Mouse (Mus musculus): ENCODE measurements around the gene Sik3.

The Sik3 gene

GRCm38 (mm10) chr9:46146437-46146836, 133.8 kb downstream of the Sik3 start:
- no peak for TF ChIP-seq GATA4 (IDR thresholded peaks at IDR 0.05; ENCODE audit: insufficient replicate concordance, low read length)

GRCm38 (mm10) chr9:46148723-46149122, 136.1 kb downstream of the Sik3 start:
- TF ChIP-seq GATA4 (IDR thresholded peaks at IDR 0.05; ENCODE audit: insufficient replicate concordance, low read length) = no peak

GRCm38 (mm10) chr9:46149392-46149791, 136.8 kb downstream of the Sik3 start:
- TF ChIP-seq GATA4 (IDR thresholded peaks at IDR 0.05; ENCODE audit: insufficient replicate concordance, low read length) = peak; percentile 74

- no peak for TF ChIP-seq GATA4 (IDR thresholded peaks at IDR 0.05; ENCODE audit: insufficient replicate concordance, low read length)
Observed at GRCm38 (mm10) chr9:46150116-46150515, 137.5 kb downstream of the Sik3 start.

- no peak for TF ChIP-seq GATA4 (IDR thresholded peaks at IDR 0.05; ENCODE audit: insufficient replicate concordance, low read length)
Observed at GRCm38 (mm10) chr9:46150890-46151703, 138.5 kb downstream of the Sik3 start.

- no peak for TF ChIP-seq GATA4 (IDR thresholded peaks at IDR 0.05; ENCODE audit: insufficient replicate concordance, low read length)
Observed at GRCm38 (mm10) chr9:46151704-46152040, 139.1 kb downstream of the Sik3 start.

GRCm38 (mm10) chr9:46152067-46153015, 139.7 kb downstream of the Sik3 start:
- TF ChIP-seq GATA4 (IDR thresholded peaks at IDR 0.05; ENCODE audit: insufficient replicate concordance, low read length) = no peak

GRCm38 (mm10) chr9:46154469-46154868, 141.8 kb downstream of the Sik3 start:
- TF ChIP-seq GATA4 (IDR thresholded peaks at IDR 0.05; ENCODE audit: insufficient replicate concordance, low read length) = no peak

- TF ChIP-seq GATA4 (IDR thresholded peaks at IDR 0.05; ENCODE audit: insufficient replicate concordance, low read length) = no peak; the same call in 1 of the 2 replicates
Observed at GRCm38 (mm10) chr9:46155026-46155425, 142.4 kb downstream of the Sik3 start.

GRCm38 (mm10) chr9:46156711-46157110, 144.1 kb downstream of the Sik3 start:
- no peak for TF ChIP-seq GATA4 (IDR thresholded peaks at IDR 0.05; ENCODE audit: insufficient replicate concordance, low read length)

GRCm38 (mm10) chr9:46158273-46158813, 145.7 kb downstream of the Sik3 start:
- TF ChIP-seq GATA4 (IDR thresholded peaks at IDR 0.05; ENCODE audit: insufficient replicate concordance, low read length) = no peak

GRCm38 (mm10) chr9:46163430-46163829, 150.8 kb downstream of the Sik3 start:
- TF ChIP-seq GATA4 (IDR thresholded peaks at IDR 0.05; ENCODE audit: insufficient replicate concordance, low read length) = no peak

GRCm38 (mm10) chr9:46168802-46169201, 156.2 kb downstream of the Sik3 start:
- no peak for TF ChIP-seq GATA4 (IDR thresholded peaks at IDR 0.05; ENCODE audit: insufficient replicate concordance, low read length)

GRCm38 (mm10) chr9:46172251-46172650, 159.6 kb downstream of the Sik3 start:
- TF ChIP-seq GATA4 (IDR thresholded peaks at IDR 0.05; ENCODE audit: insufficient replicate concordance, low read length) = no peak

- TF ChIP-seq GATA4 (IDR thresholded peaks at IDR 0.05; ENCODE audit: insufficient replicate concordance, low read length) = no peak
Observed at GRCm38 (mm10) chr9:46172953-46173352, 160.3 kb downstream of the Sik3 start.

- TF ChIP-seq GATA4 (IDR thresholded peaks at IDR 0.05; ENCODE audit: insufficient replicate concordance, low read length) = no peak
Observed at GRCm38 (mm10) chr9:46173919-46174318, 161.3 kb downstream of the Sik3 start.

Data from liver, adult (tissue).